In the genomic region with DNA sequence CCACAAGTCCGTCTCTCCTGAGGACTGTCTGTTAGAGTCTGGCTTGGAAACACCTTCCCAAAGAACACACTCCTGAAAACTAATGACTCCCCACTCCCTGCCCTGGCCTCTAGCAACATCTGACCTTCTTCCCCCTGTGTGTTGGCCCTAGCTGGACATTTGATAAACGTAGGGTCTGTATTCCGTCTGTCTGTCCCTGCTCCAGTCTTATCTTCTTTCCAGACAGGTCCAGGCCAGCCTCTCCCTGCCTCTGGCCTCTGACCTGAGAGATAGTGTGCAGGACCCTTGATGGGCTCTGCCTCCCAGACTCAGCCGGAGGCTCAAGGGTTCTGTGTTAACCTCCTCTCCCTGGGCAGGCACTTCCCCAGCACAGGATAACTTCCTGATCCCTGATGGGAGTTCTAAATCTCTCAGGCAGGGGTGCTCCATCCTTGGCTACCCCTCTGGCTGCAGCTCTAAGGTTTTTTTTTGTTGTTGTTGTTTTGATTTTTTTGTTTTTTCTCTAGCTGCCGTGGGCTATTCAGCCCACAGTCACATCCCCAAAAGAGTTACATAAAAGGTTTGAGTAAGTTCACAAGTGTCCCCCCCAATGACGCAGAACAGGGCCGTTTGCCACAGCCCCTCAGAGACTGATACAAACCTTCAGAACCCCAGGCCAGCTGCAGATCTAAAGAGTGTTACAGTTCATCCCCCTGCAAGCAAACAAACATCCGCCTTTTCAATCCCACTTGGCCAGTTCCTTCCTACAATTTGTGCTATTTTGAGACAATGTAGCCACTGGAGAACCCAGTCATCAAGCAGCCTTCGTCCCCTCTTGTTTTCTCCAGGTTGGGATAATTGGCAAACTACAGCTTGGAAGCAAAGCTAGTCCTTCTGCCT, we compare ENCODE assay signal across 10 mouse cellular contexts. TPM values are rescaled to one million over a fixed set of nuclear protein-coding genes. Genes with fewer than 3 reads are reported as not detected.
DNase-seq lines count a peak whose midpoint lies in the region; ATAC-seq lines count a peak whose summit lies in the region.
"Had no signal": no experiment of that assay in that cellular context is flagged by ENCODE, and none has a peak within 500 bp of the region (broad histone marks: within the 10 kb centered on the region; RNA-seq: fewer than 3 reads in every experiment).

No protein-coding gene starts in this region.

- ATAC-seq in forebrain, embryonic 14.5 days: no peak
- no peak for ATAC-seq in forebrain, embryonic 11.5 days (replicated peaks; ENCODE audit: low FRiP score)
- no peak for ATAC-seq in liver, embryonic 16.5 days (ENCODE audit: low read depth)
- ATAC-seq in CD4-positive, CD25-positive, alpha-beta regulatory T cell, adult 4 months: no peak

- no peaks in the 10 kb centered on the region for H3K4me1 ChIP-seq in forebrain, embryonic 14.5 days (ENCODE audit: control insufficient read depth, insufficient read depth, low read length)
- H3K4me1 ChIP-seq in forebrain, embryonic 11.5 days (replicated peaks; ENCODE audit: control insufficient read depth, insufficient read depth, low read length): 0 out of 2 replicates have a peak, but pooled peaks cover 1% of the 10 kb centered on the region
- H3K4me1 ChIP-seq in liver, embryonic 16.5 days (ENCODE audit: control insufficient read depth, low read depth, low read length): no peaks in the 10 kb centered on the region; the same call in 1 of the 2 replicates

- no peaks in the 10 kb centered on the region for H3K36me3 ChIP-seq in forebrain, embryonic 14.5 days (ENCODE audit: control insufficient read depth, insufficient read depth, low read length)
- no peaks in the 10 kb centered on the region for H3K36me3 ChIP-seq in forebrain, embryonic 11.5 days (ENCODE audit: control insufficient read depth, insufficient read depth, low read length)
- H3K36me3 ChIP-seq in liver, embryonic 16.5 days (ENCODE audit: control insufficient read depth, insufficient read depth): no peaks in the 10 kb centered on the region
- H3K36me3 ChIP-seq: limb, embryonic 13.5 days; neural tube, embryonic 12.5 days had no signal

- H3K4me2 ChIP-seq in forebrain, embryonic 14.5 days (ENCODE audit: low read length): no peak overlapping the region
- H3K4me2 ChIP-seq in forebrain, embryonic 11.5 days (ENCODE audit: low read depth, low read length, severe bottlenecking): no peak overlapping the region
- no peak overlapping the region for H3K4me2 ChIP-seq in liver, embryonic 16.5 days (ENCODE audit: low read depth, low read length)
- H3K4me2 ChIP-seq: limb, embryonic 13.5 days; neural tube, embryonic 12.5 days had no signal

- H3K27me3 ChIP-seq in forebrain, embryonic 14.5 days (replicated peaks; ENCODE audit: control insufficient read depth, insufficient read depth, low read length): no peaks in the 10 kb centered on the region
- H3K27me3 ChIP-seq in forebrain, embryonic 11.5 days (ENCODE audit: control insufficient read depth, insufficient read depth, low read length): no peaks in the 10 kb centered on the region
- H3K27me3 ChIP-seq in liver, embryonic 16.5 days (ENCODE audit: control insufficient read depth, insufficient read depth, low read depth, low read length): no peaks in the 10 kb centered on the region
- H3K27me3 ChIP-seq: limb, embryonic 13.5 days; neural tube, embryonic 12.5 days had no signal

- H3K4me3 ChIP-seq in forebrain, embryonic 14.5 days (ENCODE audit: low read depth, low read length): no peak overlapping the region
- no peak overlapping the region for H3K4me3 ChIP-seq in forebrain, embryonic 11.5 days (ENCODE audit: low read depth, low read length)
- H3K4me3 ChIP-seq in liver, embryonic 16.5 days (ENCODE audit: low read depth, low read length): no peak overlapping the region
- H3K4me3 ChIP-seq: limb, embryonic 13.5 days; neural tube, embryonic 12.5 days had no signal

- H3K9ac ChIP-seq in forebrain, embryonic 14.5 days (ENCODE audit: low read length): no peak overlapping the region
- no peak overlapping the region for H3K9ac ChIP-seq in forebrain, embryonic 11.5 days (ENCODE audit: low read length)
- H3K9ac ChIP-seq in liver, embryonic 16.5 days (ENCODE audit: low read depth, low read length): no peak overlapping the region
- H3K9ac ChIP-seq: limb, embryonic 13.5 days; neural tube, embryonic 12.5 days had no signal

- 76% methylated on average over 9 of the region's 9 CpGs for WGBS in forebrain, embryonic 14.5 days
- 76% methylated on average over 9 of the region's 9 CpGs for WGBS in forebrain, embryonic 11.5 days
- 31% methylated on average over 9 of the region's 9 CpGs for WGBS in liver, embryonic 16.5 days (ENCODE audit: insufficient replicate concordance)

- no peaks in the 10 kb centered on the region for H3K9me3 ChIP-seq in forebrain, embryonic 14.5 days (replicated peaks; ENCODE audit: control insufficient read depth, low read length)
- H3K9me3 ChIP-seq in forebrain, embryonic 11.5 days (ENCODE audit: control insufficient read depth, low read length): no peaks in the 10 kb centered on the region
- H3K9me3 ChIP-seq in liver, embryonic 16.5 days (replicated peaks; ENCODE audit: control insufficient read depth, low read length): no peaks in the 10 kb centered on the region
- H3K9me3 ChIP-seq: limb, embryonic 13.5 days; neural tube, embryonic 12.5 days had no signal

- no peak for DNase-seq in forebrain, embryonic 14.5 days (ENCODE audit: low spot score)
- no peak for DNase-seq in forebrain, embryonic 11.5 days (ENCODE audit: low spot score)
- DNase-seq in liver: no peak
- DNase-seq in heart, adult 8-10 months (ENCODE audit: low spot score): peak; percentile 71
- DNase-seq in kidney, postnatal 14 days: peak; percentile 47
- no peak for DNase-seq in right cerebral cortex, adult 18-20 months

- 0 out of 2 replicates have a peak overlapping the region, but pooled peaks have one; percentile 39 for H3K27ac ChIP-seq in forebrain, embryonic 14.5 days (ENCODE audit: low read depth, low read length)
- no peak overlapping the region for H3K27ac ChIP-seq in forebrain, embryonic 11.5 days (ENCODE audit: low read depth, low read length)
- peak overlapping the region; percentile 16; the same call in 1 of the 2 replicates for H3K27ac ChIP-seq in liver, embryonic 16.5 days (ENCODE audit: low read length)
- H3K27ac ChIP-seq: limb, embryonic 13.5 days; neural tube, embryonic 12.5 days had no signal

RNA-seq across cellular contexts. Expression of gene 2900026A02Rik, which starts 23.9 kb away (rescaled TPM):
- polyA plus RNA-seq in forebrain, embryonic 14.5 days (2014; fragmentation: Nextera tagmentation; extraction: Ambion mirVana): 2.1 and 2.7 TPM in 2 replicates
- 2.2 and 3.4 TPM in 2 replicates for polyA plus RNA-seq in forebrain, embryonic 11.5 days (2014; fragmentation: Nextera tagmentation; extraction: Ambion mirVana)
- 2.6 and 3.4 TPM in 2 replicates for polyA plus RNA-seq in liver, embryonic 16.5 days (2015; fragmentation: Nextera tagmentation; extraction: Ambion mirVana)
- 10 to 100 TPM; 15.4 to 21.6 (median 20.3) TPM for total RNA-seq in heart, adult 8-10 months (2022)
- polyA plus RNA-seq in CD4-positive, CD25-positive, alpha-beta regulatory T cell, adult 4 months (2017; shearing (Covaris generic)): under 1 TPM; 0.89 to 0.98 TPM

RNA-seq across cellular contexts. Expression of gene Tmem211, which starts 29.6 kb away (rescaled TPM):
- not detected in 2 replicates for polyA plus RNA-seq in forebrain, embryonic 14.5 days (2014; fragmentation: Nextera tagmentation; extraction: Ambion mirVana)
- polyA plus RNA-seq in forebrain, embryonic 11.5 days (2014; fragmentation: Nextera tagmentation; extraction: Ambion mirVana): 0.20 TPM in 1 of 2 replicates, not detected in the other
- polyA plus RNA-seq in liver, embryonic 16.5 days (2015; fragmentation: Nextera tagmentation; extraction: Ambion mirVana): not detected in 2 replicates
- not detected for total RNA-seq in heart, adult 8-10 months (2022)
- not detected for polyA plus RNA-seq in CD4-positive, CD25-positive, alpha-beta regulatory T cell, adult 4 months (2017; shearing (Covaris generic))
- polyA plus RNA-seq: limb, embryonic 13.5 days; neural tube, embryonic 12.5 days had no signal

Comparison
In these comparisons a context has a peak if more than half of its experiments do, and no peak if none do; other contexts are left out.
1. DNase-seq: peak in heart, adult 8-10 months (single experiment) and kidney, postnatal 14 days (single experiment); none in forebrain, embryonic 14.5 days (single experiment), forebrain, embryonic 11.5 days (single experiment), liver (single experiment) and right cerebral cortex, adult 18-20 months (single experiment).